Mouse (Mus musculus) ES-Bruce4 (cell line): ENCODE measurements around the gene Micall1.

ENCODE experiments used
- EP300 ChIP-seq: IDR thresholded peaks from 2 replicates; pipeline ENCODE4 v1.6.1; 2011; ENCODE audit warnings: low read depth, low read length; ENCODE audit not compliant: insufficient read depth
- POLR2A ChIP-seq: IDR thresholded peaks from one replicate; pipeline ENCODE4 v1.8.1; 2011; ENCODE audit warnings: low read length; ENCODE audit not compliant: insufficient read depth

GRCm38 (mm10) chr15:79122119-79122518, 13.4 kb downstream of the Micall1 start:
- TF ChIP-seq POLR2A (no peak), EP300 (no peak)
